Mouse (Mus musculus) 416B (cell line): ENCODE measurements at regions not wholly inside any gene's neighbourhood (a gene's known extent, or its start where the extent isn't known, plus 50 kb on each side); places are given as distances from the start of the nearest gene placed in this dataset.

ENCODE experiments used
- DNase-seq: peaks from one replicate; pipeline ENCODE4 v3.0.0; 2011; ENCODE audit warnings: low read depth

DNA sequence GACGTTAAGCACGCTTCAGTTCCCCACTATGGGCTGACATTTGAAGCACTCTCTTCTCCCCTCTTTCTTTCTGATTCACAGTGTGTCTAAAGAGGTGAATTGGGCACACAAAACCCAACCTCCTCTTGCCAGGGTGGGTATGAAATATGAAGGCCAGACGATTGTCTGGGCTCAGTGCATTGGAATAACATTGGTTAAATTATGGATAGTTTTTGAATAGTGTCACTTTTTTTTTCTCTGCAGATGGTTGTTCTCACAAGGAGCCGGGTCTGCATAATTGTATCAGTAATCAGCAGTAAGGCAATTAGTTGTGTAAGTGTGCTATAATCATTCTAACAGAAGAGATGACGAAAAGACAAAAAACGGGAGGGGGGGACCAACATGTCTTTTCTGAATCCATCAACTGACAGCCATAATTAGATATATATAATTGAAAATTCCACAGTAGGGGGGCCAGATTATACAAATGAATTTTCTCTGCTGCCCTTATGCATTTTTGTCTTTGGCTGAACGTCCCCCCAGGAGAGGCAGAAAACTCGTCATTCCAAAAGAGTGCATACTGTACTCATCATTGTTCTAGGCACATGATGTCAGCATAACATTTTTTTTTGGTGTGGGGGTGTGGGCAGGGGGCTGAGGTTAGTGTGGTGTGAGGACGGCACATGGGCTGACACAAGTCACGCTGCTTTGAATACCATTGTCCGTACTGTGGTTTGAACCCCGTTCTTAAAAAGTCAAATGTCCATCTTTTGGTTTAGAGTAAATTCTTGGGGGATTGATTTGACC, 280.7 kb upstream of the Sall1 start:
- DNase-seq, result no peak

- no peak for DNase-seq
Observed at GRCm38 (mm10) chr8:89317514-89318289, 273.7 kb upstream of the Sall1 start.

GRCm38 (mm10) chr8:89316566-89317175, 272.7 kb upstream of the Sall1 start:
- DNase-seq, result no peak

DNA sequence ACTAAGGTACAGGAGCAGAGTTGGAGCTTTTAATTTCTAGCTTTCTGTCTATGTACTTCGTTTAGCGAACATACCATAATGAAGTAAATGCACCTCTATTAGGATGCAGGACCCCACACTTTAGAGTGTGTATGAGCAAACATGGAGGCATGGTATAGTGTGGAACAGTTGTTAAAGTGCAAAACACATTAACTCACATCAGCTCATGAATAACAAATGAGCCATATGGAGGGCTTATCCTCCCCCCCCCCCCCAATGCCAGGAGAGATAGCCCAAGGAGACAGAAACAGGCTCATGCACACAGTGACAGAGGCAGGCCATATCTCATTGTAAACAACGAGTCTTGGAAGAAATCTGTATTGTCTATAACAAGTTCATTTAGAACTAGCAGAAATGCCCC, 270.9 kb upstream of the Sall1 start:
- no peak for DNase-seq

GRCm38 (mm10) chr8:89310696-89311214, 266.8 kb upstream of the Sall1 start:
- DNase-seq, result no peak

DNA sequence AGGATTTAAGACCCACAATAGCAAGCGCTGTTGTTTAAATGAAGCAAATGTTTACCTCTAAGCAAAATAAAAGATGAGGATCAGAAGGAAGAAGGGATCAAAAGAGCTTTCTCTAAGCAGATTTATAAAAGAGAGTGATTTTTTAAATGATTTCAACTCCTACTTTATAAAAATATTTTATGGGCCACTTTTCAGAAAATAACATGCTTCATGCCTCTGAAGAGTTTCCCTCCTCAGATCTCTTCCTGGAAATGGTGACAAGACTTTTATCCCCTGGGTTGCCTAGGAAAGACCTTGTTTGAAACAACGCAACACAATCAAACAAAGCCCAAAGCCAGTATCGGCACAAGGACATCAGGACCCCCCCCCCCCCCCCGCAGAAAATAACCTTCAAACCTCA, 265.6 kb upstream of the Sall1 start:
- no peak for DNase-seq

DNA sequence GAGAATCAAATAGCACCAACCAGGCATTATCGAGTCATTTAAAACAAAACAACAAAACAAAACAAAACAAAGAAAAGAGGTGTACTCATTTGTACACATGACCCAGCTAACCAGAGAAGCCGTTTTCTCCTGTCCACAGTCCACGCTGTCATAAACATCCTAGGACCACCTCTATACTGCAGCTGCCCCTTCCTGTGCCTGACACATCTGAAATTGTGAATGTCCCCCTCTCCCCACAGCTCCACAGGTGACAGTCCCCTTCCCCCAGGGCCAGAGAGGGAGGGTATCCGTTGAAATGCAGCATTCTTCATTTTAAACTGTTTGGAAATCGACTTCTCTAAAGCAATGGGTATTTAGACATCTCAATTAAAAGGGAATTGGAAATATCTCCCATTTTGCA, 265.0 kb upstream of the Sall1 start:
- DNase-seq, result no peak

- DNase-seq, result no peak
Observed at GRCm38 (mm10) chr8:89308532-89308931, 264.6 kb upstream of the Sall1 start.

DNA sequence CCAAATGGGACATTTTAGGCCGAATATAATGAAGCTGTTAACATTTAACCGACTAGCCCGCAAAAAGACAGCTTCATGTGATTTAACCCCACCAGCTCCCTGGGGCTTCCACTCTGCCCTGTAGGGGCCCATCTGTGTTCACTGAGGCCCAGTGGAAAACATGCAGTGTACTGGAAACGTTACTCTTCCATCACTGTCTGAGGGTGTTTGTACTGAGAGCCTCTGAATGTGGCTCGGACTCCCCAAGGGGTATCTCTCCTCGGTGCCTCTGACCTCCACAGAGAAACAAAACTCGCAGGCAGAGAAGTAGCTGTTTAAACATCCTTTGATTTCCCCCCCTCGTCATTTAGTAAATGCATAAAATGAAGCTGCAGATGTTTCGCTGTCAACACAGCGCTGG, 263.6 kb upstream of the Sall1 start:
- DNase-seq, result no peak

- DNase-seq, result no peak
Observed at GRCm38 (mm10) chr8:89307085-89307484, 263.1 kb upstream of the Sall1 start.

- DNase-seq, result no peak
Observed at GRCm38 (mm10) chr8:89304116-89304515, 260.2 kb upstream of the Sall1 start.

GRCm38 (mm10) chr8:89303326-89303725, 259.4 kb upstream of the Sall1 start:
- no peak for DNase-seq

- DNase-seq, result no peak
Observed at GRCm38 (mm10) chr8:89299637-89300036, 255.7 kb upstream of the Sall1 start.

- no peak for DNase-seq
Observed at GRCm38 (mm10) chr8:89295686-89296085, 251.7 kb upstream of the Sall1 start.

DNA sequence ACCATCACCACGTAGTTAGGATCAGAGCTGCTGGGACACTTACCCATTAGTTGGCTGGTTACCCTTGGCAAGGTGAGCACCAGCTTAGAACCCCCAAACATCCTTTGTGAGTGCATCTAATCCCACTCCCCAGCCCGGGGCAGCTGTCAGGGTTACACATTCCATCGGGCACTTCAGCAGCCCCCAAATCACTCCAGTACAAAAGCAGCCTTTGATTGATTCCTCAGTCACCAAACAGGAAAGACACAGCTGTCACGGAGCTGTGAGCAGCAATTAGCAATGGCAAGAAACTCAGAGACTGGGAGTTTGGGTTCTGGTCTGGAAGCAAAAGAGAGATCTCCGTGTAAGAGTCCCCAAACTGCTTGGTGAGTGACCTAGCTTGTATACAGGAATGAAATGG, 245.1 kb upstream of the Sall1 start:
- no peak for DNase-seq

DNA sequence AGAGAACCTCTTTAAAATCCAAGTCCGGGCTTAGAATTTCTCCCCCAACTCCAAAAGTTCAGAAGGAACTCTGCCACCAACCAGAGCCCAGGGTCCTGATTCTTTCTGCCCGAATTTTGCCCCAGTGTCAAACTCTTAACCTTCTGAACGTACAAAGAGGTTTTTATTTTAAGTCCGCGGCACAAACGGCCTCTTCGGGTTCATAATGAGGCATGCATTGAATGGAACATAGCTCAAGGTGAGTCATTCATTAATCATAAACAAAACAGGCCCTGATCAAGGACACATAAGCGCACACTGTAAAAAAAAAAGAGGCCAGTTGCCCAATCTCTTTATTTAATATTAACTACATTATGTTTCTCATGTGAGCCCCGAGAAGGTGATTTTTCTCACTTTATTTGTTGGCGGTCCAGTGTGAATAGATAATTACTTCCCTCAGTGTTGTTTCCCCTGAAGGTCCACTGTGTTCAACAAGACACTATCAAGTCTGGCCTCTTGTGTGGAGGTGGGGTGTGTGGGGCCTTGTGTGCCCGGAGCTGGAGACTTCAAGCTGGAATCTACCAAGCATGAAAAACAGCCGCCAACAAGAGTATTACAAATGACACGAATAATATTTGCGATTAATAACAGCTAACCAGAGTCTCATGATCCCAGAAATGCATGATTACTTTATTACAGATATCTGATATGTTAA, 241.1 kb upstream of the Sall1 start:
- no peak for DNase-seq

- no peak for DNase-seq
Observed at GRCm38 (mm10) chr8:89283105-89284096, 239.4 kb upstream of the Sall1 start.

GRCm38 (mm10) chr8:89279844-89280243, 235.9 kb upstream of the Sall1 start:
- DNase-seq, result no peak

GRCm38 (mm10) chr8:89279142-89279541, 235.2 kb upstream of the Sall1 start:
- DNase-seq, result no peak

GRCm38 (mm10) chr8:89273276-89273675, 229.3 kb upstream of the Sall1 start:
- DNase-seq, result no peak

- no peak for DNase-seq
Observed at GRCm38 (mm10) chr8:89272381-89272815, 228.4 kb upstream of the Sall1 start.
